Mouse (Mus musculus) forebrain, postnatal 0 days (tissue): ENCODE data around the gene Tmem132e. TPM values are rescaled to one million over a fixed set of nuclear protein-coding genes. Genes with fewer than 3 reads are reported as not detected.
A peak's percentile ranks its signal among the peaks of the same experiment; 100 is the strongest.

Experiments used
- ATAC-seq: fragments of 200-750 bp; cut with Nextera tagmentation; 2 replicates; pipeline ENCODE4 v1.8.0; 2017; ENCODE audit warnings: mild to moderate bottlenecking, moderate library complexity
- DNase-seq: peaks from one replicate; pipeline ENCODE4 v3.0.0-alpha.2; 2015
- H3K27ac ChIP-seq: fragments of 300-500 bp; sonication (generic); 2 replicates; pipeline ENCODE4 v1.5.1; 2014; ENCODE audit warnings: low read depth, mild to moderate bottlenecking, antibody characterized with exemption, low read length, moderate library complexity, mixed read lengths
- H3K27me3 ChIP-seq: fragments of 300-500 bp; sonication (generic); 2 replicates; pipeline ENCODE4 v1.6.1; 2014; ENCODE audit warnings: mild to moderate bottlenecking, low read length, mixed read lengths; ENCODE audit not compliant: insufficient read depth
- H3K36me3 ChIP-seq: fragments of 300-500 bp; sonication (generic); 2 replicates; pipeline ENCODE4 v1.6.1; 2014; ENCODE audit warnings: mild to moderate bottlenecking, moderate library complexity; ENCODE audit not compliant: insufficient read depth
- H3K4me1 ChIP-seq: fragments of 300-500 bp; sonication (generic); 2 replicates; pipeline ENCODE4 v1.6.1; 2014; ENCODE audit warnings: antibody characterized with exemption; ENCODE audit not compliant: insufficient read depth
- H3K4me2 ChIP-seq: fragments of 300-500 bp; sonication (generic); 2 replicates; pipeline ENCODE4 v1.6.1; 2014; ENCODE audit warnings: low read depth, mild to moderate bottlenecking, moderate library complexity
- H3K4me3 ChIP-seq: fragments of 300-500 bp; sonication (generic); 2 replicates; pipeline ENCODE4 v1.5.1; 2014; ENCODE audit warnings: low read depth, low read length, mixed read lengths
- H3K9ac ChIP-seq: fragments of 300-500 bp; sonication (generic); 2 replicates; pipeline ENCODE4 v1.6.1; 2014; ENCODE audit warnings: mild to moderate bottlenecking
- H3K9me3 ChIP-seq: fragments of 300-500 bp; sonication (generic); 2 replicates; pipeline ENCODE4 v1.6.1; 2016; ENCODE audit warnings: low read length
- CTCF ChIP-seq: sonication (generic); IDR thresholded peaks from 2 replicates; pipeline ENCODE4 v1.5.1; 2016; ENCODE audit warnings: antibody characterized with exemption, control low read depth, low read depth
- WGBS: fragments of 180-500 bp; shearing (Covaris S2); extraction: QIAGEN DNeasy Blood & Tissue Kit; methylation state at CpG from one replicate; pipeline ENCODE4 v1.1.7; 2014; 5-methylcytosine and 5-hydroxymethylcytosine counted together
- polyA plus RNA-seq: library from polyadenylated mRNA; unstranded; fragments of >200 nt; fragmentation: Nextera tagmentation; extraction: Ambion mirVana; gene quantifications from 2 replicates; pipeline ENCODE4 v1.2.1, GENCODE M21; 2015
- total RNA-seq: library from RNA; depleted of rRNA; stranded (reverse); fragments of >200 nt; gene quantifications from 2 replicates; pipeline ENCODE4 v1.2.3, GENCODE M21; 2014

Gene Tmem132e
- total and polyA plus RNA-seq, 2 experiments from 2014 or later, result 2.2 to 18.5 TPM

GRCm38 (mm10) chr11:82405641-82406040, 16.9 kb downstream of the Tmem132e start:
- Histone ChIP-seq H3K27ac (no peak overlapping the region), H3K36me3 (no peaks in the 10 kb centered on the region), H3K9me3 (no peaks in the 10 kb centered on the region), H3K4me3 (no peak overlapping the region), H3K4me2 (no peak overlapping the region), H3K4me1 (no peaks in the 10 kb centered on the region), H3K9ac (no peak overlapping the region), H3K27me3 (no peaks in the 10 kb centered on the region)
- 48% methylated on average over 3 of the region's 3 CpGs for WGBS
- DNase-seq (no peak), ATAC-seq (no peak)
- TF ChIP-seq CTCF, result no peak

- TF ChIP-seq CTCF, result no peak
- no peak for DNase-seq
- WGBS, result 39% methylated on average over 11 of the region's 11 CpGs
- Histone ChIP-seq H3K4me1 (no peaks in the 10 kb centered on the region), H3K27me3 (no peaks in the 10 kb centered on the region), H3K9ac (no peak overlapping the region), H3K36me3 (no peaks in the 10 kb centered on the region), H3K9me3 (no peaks in the 10 kb centered on the region), H3K4me3 (no peak overlapping the region), H3K27ac (no peak overlapping the region), H3K4me2 (no peak overlapping the region)
- ATAC-seq, result no peak
These were observed 17.9 kb downstream of the Tmem132e start for GRCm38 (mm10) chr11:82406358-82407221.

GRCm38 (mm10) chr11:82412496-82412895, 23.8 kb downstream of the Tmem132e start:
- Histone ChIP-seq H3K9ac (no peak overlapping the region), H3K36me3 (no peaks in the 10 kb centered on the region), H3K27ac (no peak overlapping the region), H3K9me3 (no peaks in the 10 kb centered on the region), H3K4me3 (no peak overlapping the region), H3K4me2 (no peak overlapping the region), H3K27me3 (no peaks in the 10 kb centered on the region), H3K4me1 (no peaks in the 10 kb centered on the region)
- no peak for DNase-seq
- no peak for ATAC-seq
- 80% methylated on average over 1 of the region's 1 CpGs for WGBS
- no peak for TF ChIP-seq CTCF

- WGBS, result 16% methylated on average over 8 of the region's 9 CpGs
- H3K4me1 ChIP-seq, result no peaks in the 10 kb centered on the region
- H3K4me2 ChIP-seq, result no peak overlapping the region
- peak; percentile 36 for ATAC-seq
- no peak overlapping the region for H3K27ac ChIP-seq
- TF ChIP-seq CTCF, result no peak
- H3K9ac ChIP-seq, result no peak overlapping the region
- peak; percentile 11 for DNase-seq
- H3K27me3 ChIP-seq, result no peaks in the 10 kb centered on the region
- no peak overlapping the region for H3K4me3 ChIP-seq
- H3K9me3 ChIP-seq, result no peaks in the 10 kb centered on the region
- no peaks in the 10 kb centered on the region for H3K36me3 ChIP-seq
These were observed 29.8 kb downstream of the Tmem132e start for GRCm38 (mm10) chr11:82418337-82419041.

- Histone ChIP-seq H3K4me3 (no peak overlapping the region), H3K27me3 (no peaks in the 10 kb centered on the region), H3K9me3 (no peaks in the 10 kb centered on the region), H3K27ac (no peak overlapping the region), H3K9ac (no peak overlapping the region), H3K36me3 (no peaks in the 10 kb centered on the region), H3K4me2 (no peak overlapping the region), H3K4me1 (no peaks in the 10 kb centered on the region)
- DNase-seq (no peak), ATAC-seq (no peak)
- 75% methylated on average over 5 of the region's 5 CpGs for WGBS
- no peak for TF ChIP-seq CTCF
These were observed 33.2 kb downstream of the Tmem132e start for GRCm38 (mm10) chr11:82421909-82422308.

- no peaks in the 10 kb centered on the region for H3K36me3 ChIP-seq
- TF ChIP-seq CTCF, result no peak
- no peak for DNase-seq
- no peak overlapping the region for H3K27ac ChIP-seq
- H3K4me1 ChIP-seq, result no peaks in the 10 kb centered on the region
- H3K4me3 ChIP-seq, result no peak overlapping the region
- 54% methylated on average over 4 of the region's 4 CpGs for WGBS
- no peak overlapping the region for H3K9ac ChIP-seq
- H3K9me3 ChIP-seq, result no peaks in the 10 kb centered on the region
- H3K27me3 ChIP-seq, result no peaks in the 10 kb centered on the region
- no peak for ATAC-seq
- H3K4me2 ChIP-seq, result no peak overlapping the region
These were observed 34.8 kb downstream of the Tmem132e start for GRCm38 (mm10) chr11:82423521-82423920.

GRCm38 (mm10) chr11:82428801-82429200, 40.1 kb downstream of the Tmem132e start:
- H3K4me3 ChIP-seq, result no peak overlapping the region
- WGBS, result 78% methylated on average over 4 of the region's 4 CpGs
- no peak overlapping the region for H3K4me2 ChIP-seq
- H3K9me3 ChIP-seq, result no peaks in the 10 kb centered on the region
- no peak overlapping the region for H3K27ac ChIP-seq
- no peak for DNase-seq
- H3K36me3 ChIP-seq, result no peaks in the 10 kb centered on the region
- no peak for TF ChIP-seq CTCF
- ATAC-seq, result no peak
- H3K9ac ChIP-seq, result no peak overlapping the region
- peaks cover 14% of the 10 kb centered on the region for H3K27me3 ChIP-seq
- no peaks in the 10 kb centered on the region for H3K4me1 ChIP-seq
